Mouse (Mus musculus): Measurements from ENCODE around the gene Msh5.

DNA sequence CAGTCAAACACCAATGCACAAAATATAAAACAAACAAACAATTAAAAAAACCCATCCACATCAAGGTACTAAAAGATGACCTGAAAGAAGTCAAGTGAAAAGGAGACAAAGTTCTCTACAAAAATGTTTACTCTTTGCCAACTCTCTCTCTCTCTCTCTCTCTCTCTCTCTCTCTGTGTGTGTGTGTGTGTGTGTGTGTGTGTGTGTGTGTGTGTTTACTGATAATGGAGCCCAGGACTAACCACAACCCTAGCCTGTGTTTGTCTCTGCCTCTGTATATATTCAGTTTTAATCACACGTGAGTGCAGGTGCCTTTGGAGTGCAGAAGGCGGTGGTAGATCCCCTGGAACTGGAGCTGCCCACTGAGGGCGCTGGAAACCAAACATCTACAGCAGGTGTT, 10.5 kb upstream of the Msh5 start:
- TF ChIP-seq CTCF (IDR thresholded peaks at IDR 0.05; ENCODE audit: low read depth, low read length) = no peak
- no peak for TF ChIP-seq POLR2A (IDR thresholded peaks at IDR 0.05; ENCODE audit: borderline replicate concordance, low read depth, low read length)

Measured in bone marrow macrophage, adult 2 months (primary cell).